Comparison of ENCODE assay signal across 31 mouse cellular contexts in the genomic region with DNA sequence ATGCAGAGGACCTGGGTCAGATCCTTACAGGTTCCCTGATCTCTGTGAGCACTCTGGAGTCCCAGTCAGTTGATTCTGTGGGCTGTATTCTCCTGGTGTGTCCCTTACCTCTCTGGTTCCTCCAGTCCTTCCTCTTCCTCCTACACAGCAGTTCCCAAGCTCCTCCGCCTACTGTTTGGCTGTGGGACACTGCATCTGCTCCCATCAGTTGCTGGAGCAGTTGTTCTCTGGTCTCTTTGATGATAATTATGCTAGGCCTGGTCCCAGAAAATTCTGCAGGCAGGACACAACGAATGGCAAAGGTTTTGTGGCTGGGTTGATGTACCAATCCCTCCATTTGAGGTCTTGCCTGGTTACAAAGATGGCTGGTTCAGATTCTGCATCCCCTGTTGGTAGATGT. TPM values are rescaled to one million over a fixed set of nuclear protein-coding genes. Genes with fewer than 3 reads are reported as not detected.
"Had no signal": no experiment of that assay in that cellular context is flagged by ENCODE, and none has a peak within 500 bp of the region (broad histone marks: within the 10 kb centered on the region; RNA-seq: fewer than 3 reads in every experiment).

No protein-coding gene starts in this region.

- H3K4me2 ChIP-seq: embryonic facial prominence, embryonic 12.5 days; embryonic facial prominence, embryonic 13.5 days; embryonic facial prominence, embryonic 15.5 days; forebrain, embryonic 12.5 days; forebrain, embryonic 13.5 days; forebrain, embryonic 15.5 days had no signal

- H3K4me3 ChIP-seq: embryonic facial prominence, embryonic 10.5 days; embryonic facial prominence, embryonic 12.5 days; embryonic facial prominence, embryonic 13.5 days; embryonic facial prominence, embryonic 15.5 days; erythroblast, embryonic 14.5 days; forebrain, embryonic 10.5 days; forebrain, embryonic 12.5 days; forebrain, embryonic 13.5 days; forebrain, embryonic 15.5 days; gastrocnemius, adult 2 months; heart, adult 2 months had no signal

- H3K27me3 ChIP-seq: embryonic facial prominence, embryonic 12.5 days; embryonic facial prominence, embryonic 13.5 days; embryonic facial prominence, embryonic 15.5 days; forebrain, embryonic 12.5 days; forebrain, embryonic 13.5 days; forebrain, embryonic 15.5 days had no signal

- H3K36me3 ChIP-seq: embryonic facial prominence, embryonic 10.5 days; embryonic facial prominence, embryonic 12.5 days; embryonic facial prominence, embryonic 13.5 days; embryonic facial prominence, embryonic 15.5 days; forebrain, embryonic 10.5 days; forebrain, embryonic 12.5 days; forebrain, embryonic 15.5 days had no signal

- DNase-seq: cerebellum, adult 8-10 months; cerebellum, adult 9-10 months; cerebellum, adult 9-11 months; cerebellum, postnatal 10 days; cerebellum, postnatal 14 days; cerebellum, postnatal 25 days; cerebellum, postnatal 36 days; embryo, embryonic 11 days; forebrain, postnatal 0 days; gastrocnemius, adult 2 months; gastrocnemius, postnatal 10 days; gastrocnemius, postnatal 14 days; gastrocnemius, postnatal 25 days; gastrocnemius, postnatal 36 days; heart, adult 11 months; heart, adult 18-20 months; heart, adult 2 months had no signal

RNA-seq across cellular contexts. Expression of gene Chat, which starts 35.5 kb away (rescaled TPM):
- polyA plus RNA-seq: embryonic facial prominence, embryonic 11.5 days; embryonic facial prominence, embryonic 12.5 days; embryonic facial prominence, embryonic 14.5 days; erythroblast, embryonic 14.5 days; forebrain, embryonic 10.5 days; forebrain, embryonic 11.5 days; forebrain, embryonic 14.5 days; gonadal fat pad, adult 2 months had no signal

RNA-seq across cellular contexts. Expression of gene Slc18a3, which starts 36.7 kb away (rescaled TPM):
- polyA plus RNA-seq: erythroblast, embryonic 14.5 days; gonadal fat pad, adult 2 months had no signal
